Mouse (Mus musculus): ENCODE data around the gene Pdxp.

The Pdxp gene

DNA sequence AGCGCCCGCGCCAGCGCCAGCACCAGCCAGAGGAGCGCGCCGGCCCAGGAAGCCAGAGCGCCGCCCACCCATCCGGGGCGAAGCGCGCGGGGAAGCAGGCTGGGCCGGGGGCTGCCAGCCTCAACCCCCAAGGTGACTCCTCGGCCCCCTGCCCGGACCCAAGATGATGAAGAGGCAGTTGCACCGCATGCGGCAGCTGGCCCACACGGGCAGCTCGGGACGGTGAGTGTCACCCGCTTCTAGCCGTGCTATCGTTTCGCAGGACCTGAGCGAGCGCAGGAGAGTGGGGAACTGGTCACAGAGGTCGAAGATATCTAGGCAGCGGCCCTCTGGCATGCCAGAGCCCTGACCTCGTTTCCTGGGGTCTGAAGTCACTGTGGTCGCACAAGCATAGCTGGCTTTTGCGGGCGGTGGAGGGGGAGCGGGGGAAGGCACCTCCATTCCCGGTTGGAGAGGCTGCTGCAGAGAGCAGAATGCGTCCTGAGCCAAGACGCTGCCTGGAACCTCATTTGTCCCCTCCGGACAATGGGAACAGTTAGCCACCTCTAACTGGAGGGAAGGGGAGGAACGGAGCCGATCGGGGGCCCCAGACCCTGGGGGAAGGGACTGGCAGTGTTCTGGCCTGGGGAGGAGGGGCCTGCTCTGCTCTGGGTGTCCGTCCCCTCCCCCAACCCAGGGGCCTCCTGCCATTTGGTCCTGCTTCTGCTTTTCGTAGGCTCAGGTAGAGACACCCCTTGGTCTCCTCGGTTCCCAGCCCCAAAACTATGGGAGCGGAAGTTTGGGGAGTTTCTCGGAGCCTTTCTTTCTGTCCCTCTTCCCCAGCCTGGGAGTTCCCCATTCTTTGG, 13.8 kb upstream of the Pdxp start, which contains the start of gene Sh3bp1:
Sh3bp1 (plus strand) TSS at position 29 of the 845 bp plus-strand sequence.
- DNase-seq (ENCODE audit: low spot score in 2 of 2), result peak; percentile 72 to 81

DNA sequence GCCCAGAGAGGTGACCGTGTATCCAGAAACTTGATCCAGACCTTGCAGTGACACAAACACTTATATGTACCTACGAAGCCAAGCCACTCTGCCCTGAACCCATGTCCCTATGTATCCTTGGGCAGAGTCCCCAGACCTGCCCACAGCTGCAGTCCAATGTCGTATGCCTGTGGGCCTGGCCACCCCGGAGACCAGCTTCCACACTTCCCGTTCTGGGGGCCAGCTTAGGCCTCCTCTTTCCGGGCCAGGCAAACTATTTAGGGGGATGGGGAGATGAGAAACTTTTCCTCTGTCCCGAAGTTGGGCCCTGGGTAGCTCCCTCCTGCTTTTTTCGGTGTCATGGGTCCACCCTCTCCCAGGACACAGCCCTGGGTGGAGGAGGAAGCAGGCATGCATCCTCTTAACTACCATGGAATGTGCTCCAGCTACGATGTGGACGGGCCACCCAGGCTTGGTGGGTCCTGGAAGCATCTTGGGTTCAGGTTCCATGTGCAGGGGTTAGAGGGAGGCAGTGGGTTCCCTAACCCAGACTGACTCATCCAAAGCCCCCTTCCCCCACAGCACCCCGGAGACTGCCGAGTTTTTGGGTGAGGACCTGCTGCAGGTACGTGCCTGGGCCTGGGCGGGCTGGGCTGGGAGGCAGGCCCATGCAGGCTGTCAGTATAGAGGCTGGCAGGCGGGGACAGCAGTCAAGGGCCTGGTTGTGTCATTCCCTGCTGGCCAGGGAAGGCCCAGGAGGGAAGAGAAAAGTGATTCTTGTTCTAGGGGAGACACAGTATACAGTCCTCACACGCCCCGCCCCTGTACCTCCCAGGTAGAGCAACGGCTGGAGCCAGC, 12.9 kb upstream of the Pdxp start:
- DNase-seq (ENCODE audit: low spot score in 2 of 2), result no peak

DNA sequence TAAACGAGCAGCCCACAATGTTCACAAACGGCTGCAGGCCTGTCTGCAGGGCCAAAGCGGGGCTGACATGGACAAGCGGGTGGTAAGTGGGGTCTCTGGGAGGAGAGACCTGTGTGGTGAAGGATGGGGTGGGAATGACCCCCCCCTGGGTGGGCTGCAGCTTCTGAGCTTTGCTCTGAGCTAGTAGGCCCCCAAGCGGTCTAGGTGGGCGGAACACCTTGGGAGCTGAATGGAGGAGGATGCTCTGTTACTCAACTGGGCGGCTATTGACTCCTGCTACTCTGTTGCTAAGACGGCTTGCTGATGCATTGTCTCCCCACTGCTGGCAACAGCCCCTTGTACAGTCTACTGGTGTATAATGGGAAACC, 12.3 kb upstream of the Pdxp start:
- DNase-seq (ENCODE audit: low spot score in 2 of 2), result no peak

DNA sequence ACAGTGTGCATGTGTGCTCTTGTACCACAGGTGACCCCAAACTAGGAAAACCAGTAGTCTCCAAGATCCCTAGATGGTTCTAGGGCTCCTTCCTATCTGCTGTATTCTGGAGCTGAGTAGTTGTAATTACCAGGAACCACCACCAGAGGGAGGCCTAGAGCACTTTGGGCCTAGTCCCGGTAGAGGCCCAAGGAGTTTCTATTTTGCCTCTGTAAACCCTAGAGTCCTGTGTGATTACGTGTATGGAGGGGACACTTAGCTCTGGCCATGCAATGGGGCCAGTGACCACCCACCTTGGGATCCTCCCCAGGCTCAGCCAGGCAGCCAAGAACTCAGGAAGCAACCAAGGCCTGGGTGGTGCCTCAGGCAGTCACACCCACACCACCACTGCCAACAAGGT, 10.5 kb upstream of the Pdxp start:
- peak; percentile 71 to 85 for DNase-seq (ENCODE audit: low spot score in 2 of 2)

DNA sequence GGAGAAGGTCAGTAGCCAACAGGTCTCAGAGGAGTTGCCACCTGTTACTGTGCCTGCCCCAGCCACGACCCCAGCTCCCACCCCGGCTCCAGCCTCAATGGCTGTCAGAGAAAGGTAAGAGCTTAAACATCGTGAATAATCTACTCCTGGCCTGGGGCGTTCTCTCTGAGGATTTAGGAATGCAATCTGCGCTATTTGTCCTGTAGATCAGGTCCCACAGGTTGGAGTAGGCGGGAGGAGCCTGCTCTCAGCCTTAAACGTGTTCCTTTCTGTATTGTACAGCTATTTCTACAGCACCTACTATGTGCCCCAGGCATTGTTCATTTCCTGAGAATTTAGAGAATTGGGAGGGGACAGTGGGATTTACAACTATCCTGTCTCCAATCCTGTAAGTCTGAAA, 5.3 kb upstream of the Pdxp start:
- DNase-seq (ENCODE audit: low spot score in 2 of 2), result no peak

DNA sequence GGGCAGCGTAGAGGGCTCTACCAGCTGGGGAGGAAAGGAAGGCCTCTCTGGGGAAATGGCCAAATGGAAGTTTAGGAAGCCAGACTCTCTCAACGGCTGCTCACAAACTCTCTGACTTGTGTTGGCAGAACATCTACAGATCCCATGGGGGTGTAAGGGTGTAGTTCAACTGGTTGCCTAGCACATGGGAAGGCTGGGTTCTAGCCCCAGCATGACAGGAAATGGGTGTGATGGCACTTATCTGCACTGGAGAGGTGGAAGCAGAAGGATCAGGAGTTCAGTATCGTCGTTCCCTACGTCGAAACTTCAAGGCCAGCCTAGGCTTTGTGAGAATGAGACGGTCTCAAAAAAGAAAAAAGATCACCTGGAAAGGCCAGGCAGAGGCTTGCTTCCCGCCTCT, 4.7 kb upstream of the Pdxp start:
- DNase-seq (ENCODE audit: low spot score in 2 of 2), result no peak

DNA sequence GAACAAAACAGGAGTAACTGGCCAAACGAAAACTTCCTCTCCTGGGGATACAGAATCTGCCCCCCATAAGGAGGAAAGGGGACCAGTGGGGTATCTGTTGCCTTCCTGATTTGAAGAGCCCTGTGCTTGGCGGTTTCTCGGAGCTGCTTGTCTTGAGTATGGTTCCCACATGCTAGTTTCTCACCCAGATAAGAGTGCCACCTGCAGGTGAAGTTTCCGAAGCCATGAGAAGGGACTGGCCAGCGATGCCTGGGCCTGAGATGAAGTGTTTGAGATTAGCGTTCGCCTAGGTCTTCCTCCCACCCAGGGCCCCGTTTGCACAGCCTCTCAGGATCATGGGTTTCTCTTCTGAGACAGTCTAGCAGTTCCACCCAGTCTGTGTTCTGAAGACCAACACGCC, 1.7 kb upstream of the Pdxp start:
- DNase-seq (ENCODE audit: low spot score in 2 of 2), result no peak

DNA sequence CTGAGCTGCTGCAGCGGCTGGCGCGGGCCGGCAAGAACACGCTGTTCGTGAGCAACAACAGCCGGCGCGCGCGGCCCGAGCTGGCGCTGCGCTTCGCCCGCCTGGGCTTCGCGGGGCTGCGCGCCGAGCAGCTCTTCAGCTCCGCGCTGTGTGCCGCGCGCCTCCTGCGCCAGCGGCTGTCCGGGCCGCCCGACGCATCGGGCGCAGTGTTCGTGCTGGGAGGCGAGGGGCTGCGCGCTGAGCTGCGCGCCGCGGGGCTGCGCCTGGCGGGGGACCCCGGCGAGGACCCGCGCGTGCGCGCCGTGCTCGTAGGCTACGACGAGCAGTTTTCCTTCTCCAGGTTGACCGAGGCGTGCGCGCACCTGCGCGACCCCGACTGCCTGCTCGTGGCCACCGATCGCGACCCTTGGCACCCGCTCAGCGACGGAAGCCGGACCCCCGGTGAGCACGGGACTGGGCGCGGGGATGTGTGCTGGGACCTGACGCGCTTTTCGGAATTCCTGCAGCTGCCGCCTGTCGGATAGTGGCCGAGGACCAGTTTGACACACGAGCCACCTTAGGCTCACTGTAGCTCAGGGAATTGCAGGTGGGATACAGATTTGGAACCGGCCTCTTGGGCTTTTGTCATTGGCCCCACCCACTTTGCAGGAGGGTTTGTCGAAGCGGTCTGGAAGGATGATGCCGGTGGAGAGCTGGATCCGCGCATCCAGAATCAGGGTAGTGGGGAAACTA, 538 bp downstream of the Pdxp start:
- DNase-seq (ENCODE audit: low spot score in 2 of 2), result no peak

DNA sequence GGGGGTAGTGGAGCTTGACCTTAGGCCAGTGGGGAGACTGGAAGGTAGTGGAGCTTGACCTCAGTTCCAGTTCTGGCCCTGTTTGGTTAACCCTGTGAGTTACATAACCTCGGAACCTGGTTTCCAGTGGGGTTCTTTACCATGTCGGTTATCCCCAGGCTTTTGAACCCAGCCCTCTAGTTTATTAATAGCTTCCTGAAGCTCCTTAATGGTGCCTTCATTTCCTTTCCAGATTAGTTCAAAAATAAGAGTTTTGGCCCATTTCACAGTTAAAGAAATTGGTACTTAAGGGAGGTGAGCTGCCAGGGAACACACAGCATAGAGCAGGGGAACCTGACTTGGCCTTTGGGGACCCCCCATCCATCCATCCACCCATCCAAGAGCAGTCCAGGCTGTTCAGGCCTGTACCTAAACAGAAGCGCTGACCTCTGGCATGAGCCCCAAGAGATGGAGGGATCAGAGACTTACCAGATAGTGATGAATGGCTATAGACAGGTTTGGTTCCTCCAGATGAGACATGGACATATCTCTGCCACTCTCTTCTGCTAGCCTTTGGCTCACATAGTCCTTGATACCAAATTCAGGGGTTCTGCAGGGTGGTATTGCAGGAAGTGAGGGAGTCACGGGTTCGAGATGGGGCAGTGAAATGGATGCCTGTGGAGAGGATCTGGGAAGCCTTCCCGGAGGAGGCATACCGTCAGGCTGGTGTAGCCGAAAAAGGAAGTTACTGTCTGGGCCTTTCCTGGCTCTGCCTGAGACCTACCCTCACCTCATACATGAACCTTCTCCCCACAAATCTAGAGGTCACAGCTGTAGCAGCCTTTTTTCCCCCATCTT, 1.3 kb downstream of the Pdxp start:
- DNase-seq (ENCODE audit: low spot score in 2 of 2), result no peak

DNA sequence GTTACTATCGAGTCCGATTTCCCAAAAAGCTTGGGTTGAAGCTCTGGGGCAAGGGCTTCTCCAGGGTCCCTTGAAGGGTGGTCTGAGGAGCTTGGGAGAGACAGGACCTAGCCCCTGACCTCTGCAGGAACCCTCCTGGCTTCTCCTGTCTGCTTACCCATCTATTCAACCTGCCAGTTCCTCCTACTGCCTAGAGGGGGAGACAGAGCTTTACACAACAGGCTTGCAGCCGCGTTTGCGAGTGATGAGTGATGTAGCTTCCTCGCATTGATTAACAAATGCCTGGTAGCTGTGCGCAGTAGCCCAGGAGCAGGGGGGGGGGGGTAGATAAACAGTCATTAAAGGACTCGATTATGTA, 1.9 kb downstream of the Pdxp start:
- peak in 1 of 2 experiments; percentile 53 for DNase-seq (ENCODE audit: low spot score in 2 of 2)

DNA sequence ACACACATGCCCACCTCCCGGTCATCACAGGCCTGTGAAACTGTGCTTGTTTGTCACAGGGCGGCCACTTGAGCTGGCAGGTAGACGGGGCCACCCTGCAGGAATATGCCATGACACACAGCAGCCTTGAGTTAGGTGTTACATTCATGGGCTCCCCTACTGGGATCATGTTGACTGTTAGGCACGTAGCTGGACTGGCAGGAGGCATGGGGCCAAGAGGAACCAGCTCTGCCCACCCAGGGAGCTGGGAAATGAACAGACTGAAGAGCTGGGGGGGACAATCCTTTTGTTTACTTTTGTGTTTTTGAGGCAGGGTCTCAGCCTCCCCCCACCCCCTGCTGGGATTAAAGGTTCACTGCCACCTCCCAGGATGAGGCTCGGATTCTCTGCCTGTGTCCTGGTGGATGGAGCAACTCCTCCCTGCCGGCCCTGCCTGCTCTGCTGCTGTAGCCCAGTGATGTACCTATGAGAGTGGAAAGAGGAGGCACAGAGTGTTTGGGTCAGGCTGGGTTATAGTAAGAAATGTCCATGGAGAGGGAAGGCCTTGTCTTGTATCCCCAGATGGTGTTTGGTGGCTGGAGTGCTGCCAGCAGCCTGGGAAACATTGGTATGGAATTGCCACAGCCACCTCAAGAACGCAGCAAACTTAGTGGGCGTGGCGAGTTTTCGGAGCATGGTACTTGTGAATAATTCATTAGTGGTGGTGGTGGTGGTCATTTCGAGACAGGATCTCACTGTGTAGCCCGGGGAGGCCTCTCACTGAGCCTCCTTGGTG, 2.5 kb downstream of the Pdxp start:
- DNase-seq (ENCODE audit: low spot score in 2 of 2), result no peak

DNA sequence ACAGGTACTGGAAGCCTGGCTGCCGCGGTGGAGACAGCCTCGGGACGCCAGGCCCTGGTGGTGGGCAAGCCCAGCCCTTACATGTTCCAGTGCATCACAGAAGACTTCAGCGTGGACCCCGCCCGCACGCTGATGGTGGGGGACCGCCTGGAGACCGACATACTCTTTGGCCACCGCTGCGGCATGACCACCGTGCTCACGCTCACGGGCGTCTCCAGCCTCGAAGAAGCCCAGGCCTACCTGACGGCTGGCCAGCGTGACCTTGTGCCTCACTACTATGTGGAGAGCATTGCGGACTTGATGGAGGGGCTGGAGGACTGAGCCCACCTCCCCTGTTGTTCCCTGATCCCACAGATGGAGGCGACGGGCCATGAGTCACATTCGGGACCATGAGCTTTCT, 4.4 kb downstream of the Pdxp start:
- no peak for DNase-seq (ENCODE audit: low spot score in 2 of 2)

DNA sequence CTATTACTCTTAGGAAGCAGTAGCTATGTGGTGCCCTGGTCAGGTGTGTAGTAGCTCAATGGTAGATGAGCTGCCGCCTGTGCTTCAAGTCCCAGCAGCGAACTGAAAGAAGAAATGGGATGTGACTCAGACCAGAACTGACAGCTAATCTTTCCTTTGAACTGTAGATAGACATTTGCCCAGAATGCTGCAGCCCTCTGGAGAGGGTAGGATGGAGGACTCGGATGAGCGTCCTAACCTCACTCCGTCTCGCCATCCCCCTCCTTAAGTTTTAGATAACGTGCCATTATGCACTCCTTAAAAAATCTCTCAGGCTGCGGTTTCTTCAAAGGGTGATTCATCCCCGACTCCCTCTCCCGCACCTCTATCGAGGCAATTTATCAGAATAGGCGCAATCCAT, 6.2 kb downstream of the Pdxp start:
- DNase-seq (ENCODE audit: low spot score in 2 of 2), result no peak

DNA sequence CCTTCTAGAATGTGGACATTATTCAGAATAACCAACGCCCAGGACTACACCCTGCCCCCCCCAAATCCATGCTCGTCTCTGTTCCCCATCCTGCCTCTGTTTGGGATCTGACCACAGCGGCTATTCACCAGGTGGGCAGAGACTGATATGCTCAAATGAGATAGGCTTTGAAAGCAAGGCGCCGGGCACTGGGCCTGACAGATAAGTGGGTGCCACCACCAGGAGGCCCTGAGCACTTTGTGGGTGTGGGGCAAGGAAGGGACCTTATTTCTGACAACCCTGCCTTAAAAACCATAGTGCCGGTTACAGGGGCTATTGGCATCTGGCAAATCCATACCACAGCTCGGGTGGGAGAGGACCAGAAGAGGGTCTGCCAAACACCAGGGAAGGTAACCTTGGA, 9.0 kb downstream of the Pdxp start:
- no peak for DNase-seq (ENCODE audit: low spot score in 2 of 2)

DNA sequence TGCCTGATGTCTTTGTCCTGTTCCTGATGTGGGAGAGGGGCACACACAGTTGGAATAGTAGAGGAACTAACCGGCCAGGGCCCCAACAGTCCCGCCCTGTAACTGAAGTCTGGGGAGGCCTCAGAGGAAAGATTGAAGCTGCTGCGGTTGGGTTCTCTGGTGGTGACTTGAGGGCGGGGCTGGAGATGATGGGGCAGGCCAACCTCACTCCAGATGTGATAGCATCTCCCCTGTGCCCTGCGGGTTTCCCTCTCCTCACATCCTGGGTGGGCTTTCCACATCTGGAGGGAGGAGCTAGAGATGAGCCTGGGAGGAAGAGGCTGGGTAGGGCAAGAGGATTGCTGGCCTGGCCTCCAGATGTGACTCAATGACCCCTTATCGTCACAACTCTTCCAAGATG, 9.9 kb downstream of the Pdxp start:
- DNase-seq (ENCODE audit: low spot score in 2 of 2), result no peak

DNA sequence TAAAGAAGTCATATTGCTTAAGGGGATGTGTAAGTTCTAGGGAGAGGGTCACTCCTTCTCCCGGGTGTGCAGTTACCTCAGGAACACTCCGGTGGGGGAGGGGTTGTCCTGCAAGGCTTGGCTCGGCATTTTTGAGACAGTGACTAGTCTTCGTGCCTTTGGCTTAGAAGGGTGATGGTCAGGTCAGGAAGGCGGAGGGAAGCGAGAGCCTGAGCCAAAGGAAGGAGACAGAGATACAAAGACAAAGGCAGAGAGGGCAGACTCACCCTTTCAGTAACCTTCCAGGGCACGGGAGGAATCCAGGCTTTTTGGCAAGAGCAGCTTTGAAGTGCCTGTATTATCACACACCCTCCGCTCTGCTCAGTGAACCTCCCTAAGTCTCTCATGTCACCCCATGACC, 11.4 kb downstream of the Pdxp start:
- no peak for DNase-seq (ENCODE audit: low spot score in 2 of 2)

DNA sequence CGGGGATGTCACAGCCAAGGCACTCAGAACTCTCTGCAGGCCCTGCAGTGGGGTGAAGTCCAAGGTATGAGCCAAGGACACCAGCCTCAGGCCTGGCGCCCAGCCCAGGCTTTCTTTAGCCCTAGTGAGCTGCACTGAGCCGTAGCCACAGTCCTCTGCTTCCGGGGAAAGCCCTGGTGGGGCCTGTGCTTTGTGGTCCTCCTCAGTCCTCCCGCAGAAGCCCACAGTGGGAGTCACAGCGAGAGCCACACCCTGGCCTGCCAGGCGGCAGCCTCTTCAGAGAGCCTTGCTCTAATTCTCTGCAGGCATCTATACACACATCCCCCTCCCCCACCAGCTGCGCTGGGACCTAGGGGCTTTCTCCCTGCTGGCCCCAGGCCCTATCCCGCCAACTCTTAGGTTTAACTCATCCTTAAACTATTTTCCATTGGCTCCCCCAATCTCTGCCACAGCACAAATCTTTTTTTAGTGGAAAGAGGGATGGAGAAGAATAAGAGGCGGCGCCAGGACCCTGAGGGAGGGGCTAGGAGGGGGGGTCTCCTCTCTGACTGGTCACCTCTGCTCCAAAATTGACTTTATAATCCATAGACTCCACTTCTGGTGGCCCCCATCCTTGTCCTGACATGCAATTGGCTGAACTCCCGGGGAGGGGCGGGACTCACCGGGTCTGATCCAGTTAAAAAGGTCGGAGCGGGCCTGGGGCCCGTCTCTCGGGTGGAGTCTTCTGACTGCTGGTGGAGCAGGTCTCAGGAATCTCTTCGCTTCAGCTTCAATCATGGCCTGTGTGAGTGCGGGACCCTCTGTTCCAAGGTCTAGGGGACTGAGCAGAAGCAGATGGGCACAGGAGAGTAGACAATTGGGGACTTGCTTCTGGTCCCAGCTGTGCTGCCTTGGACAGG, 12.6 kb downstream of the Pdxp start, which contains the start of gene Lgals1:
Lgals1 (plus strand) TSS at position 705 of the 899 bp plus-strand sequence.
- DNase-seq (ENCODE audit: low spot score in 2 of 2), result peak; percentile 91 to 93

DNA sequence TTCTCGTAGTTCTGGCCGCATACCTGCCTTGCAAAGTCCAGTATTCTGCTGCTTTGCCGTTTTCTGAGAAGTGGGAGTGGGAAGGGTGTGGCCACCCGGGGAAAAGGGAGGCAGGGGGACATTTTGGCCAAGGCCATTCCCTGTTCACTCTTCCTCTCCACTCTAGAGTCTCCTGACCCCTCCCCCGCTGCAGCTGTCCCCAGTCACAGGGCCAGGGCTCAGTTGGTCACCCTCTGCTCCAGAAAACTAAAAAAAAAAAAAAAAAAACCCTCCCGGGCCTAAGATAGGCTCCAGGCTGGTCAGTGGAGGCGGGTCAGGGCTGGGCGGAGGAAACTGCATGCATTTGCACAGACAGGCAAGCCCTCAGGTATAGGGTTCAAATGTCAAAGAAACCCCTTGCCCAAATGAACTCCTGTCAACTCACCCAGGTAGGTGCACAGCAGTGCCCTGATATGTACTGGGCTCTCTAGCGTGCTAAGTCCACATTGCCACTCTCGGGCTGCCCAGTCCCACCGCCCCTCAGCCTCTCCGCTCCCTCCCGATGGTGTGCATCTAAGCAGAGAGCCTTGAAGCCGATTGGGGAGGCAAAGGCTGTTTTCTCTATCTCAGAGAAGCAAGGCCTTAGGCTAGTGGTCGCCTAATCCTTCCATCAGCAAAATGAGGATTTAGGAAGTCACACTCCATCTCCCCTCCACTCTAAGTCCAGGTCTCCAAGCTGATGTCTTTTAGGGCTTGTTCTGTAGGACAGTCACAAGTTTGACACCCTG, 13.5 kb downstream of the Pdxp start:
- peak in 1 of 2 experiments; percentile 36 for DNase-seq (ENCODE audit: low spot score in 2 of 2)

Data from urinary bladder, postnatal 4 days (tissue).